12 mouse cellular contexts compared by ENCODE assay signal in genomic region chr6:58964565-58964964, GRCm38 (mm10). TPM values are rescaled to one million over a fixed set of nuclear protein-coding genes. Genes with fewer than 3 reads are reported as not detected.
"Had no signal": no experiment of that assay in that cellular context is flagged by ENCODE, and none has a peak within 500 bp of the region (broad histone marks: within the 10 kb centered on the region; RNA-seq: fewer than 3 reads in every experiment).

No protein-coding gene starts in this region.

- ATAC-seq: lung, postnatal 0 days had no signal

- H3K4me3 ChIP-seq: limb, embryonic 10.5 days; liver, embryonic 15.5 days; midbrain, embryonic 10.5 days; midbrain, embryonic 15.5 days had no signal

- H3K27ac ChIP-seq: liver, embryonic 15.5 days; midbrain, embryonic 10.5 days; stomach, postnatal 0 days had no signal

- DNase-seq: kidney, adult 8-10 months; kidney, postnatal 25 days; lung, adult 2 months; lung, postnatal 4 days; thymus, postnatal 4 days had no signal

RNA-seq across cellular contexts. Expression of gene Nap1l5, which starts 57.7 kb away (rescaled TPM):
- total RNA-seq: megakaryocyte, adult 5-6 weeks had no signal

RNA-seq across cellular contexts. Expression of gene Fam13a, which starts 59.8 kb away (rescaled TPM):
- total RNA-seq: megakaryocyte, adult 5-6 weeks had no signal
